Mouse (Mus musculus) gastrocnemius, adult 2 months (tissue): ENCODE measurements at regions not wholly inside any gene's neighbourhood (a gene's known extent, or its start where the extent isn't known, plus 50 kb on each side); places are given as distances from the start of the nearest gene placed in this dataset.

Source experiments
- DNase-seq: peaks from one replicate; pipeline ENCODE4 v3.0.0; 2022
- H3K27ac ChIP-seq: fragments of 200-600 bp; 2 replicates; pipeline ENCODE4 v1.8.1; 2022; ENCODE audit warnings: mild to moderate bottlenecking
- H3K4me3 ChIP-seq: fragments of 200-600 bp; 2 replicates; pipeline ENCODE4 v1.8.1; 2022; ENCODE audit warnings: mild to moderate bottlenecking, moderate library complexity
- CTCF ChIP-seq: fragments of 200-600 bp; IDR thresholded peaks from 2 replicates; pipeline ENCODE4 v1.8.1; 2022; ENCODE audit warnings: antibody characterized with exemption, mild to moderate bottlenecking, moderate library complexity
- intact Hi-C: fragments of 180-260 bp; cut with DNase I; formaldehyde crosslinking; loops from one replicate; pipeline ENCODE4 v1.15.1; 2025

GRCm38 (mm10) chr11:65638211-65638610, 149.9 kb downstream of the Map2k4 start:
- Histone ChIP-seq H3K27ac (no peak overlapping the region), H3K4me3 (no peak overlapping the region)
- no peak for TF ChIP-seq CTCF
- no peak for DNase-seq
- intact Hi-C loops: no loop called here

- no peak for TF ChIP-seq CTCF
- no peak overlapping the region for H3K27ac ChIP-seq
Observed at GRCm38 (mm10) chr11:65637206-65637605, 150.9 kb downstream of the Map2k4 start.

GRCm38 (mm10) chr11:65635307-65635706, 152.8 kb downstream of the Map2k4 start:
- DNase-seq: no peak
- intact Hi-C loops: no loop called here
- no peak overlapping the region for H3K27ac ChIP-seq

More at GRCm38 (mm10) chr11:65637206-65637605, 150.9 kb downstream of the Map2k4 start:
- no peak for DNase-seq
- H3K4me3 ChIP-seq: no peak overlapping the region
- intact Hi-C loops: no loop called here

GRCm38 (mm10) chr11:65631164-65631563, 156.9 kb downstream of the Map2k4 start:
- intact Hi-C loops: no loop called here
- DNase-seq: no peak
- H3K27ac ChIP-seq: no peak overlapping the region
- no peak overlapping the region for H3K4me3 ChIP-seq
- TF ChIP-seq CTCF: peak; percentile 47

More at GRCm38 (mm10) chr11:65635307-65635706, 152.8 kb downstream of the Map2k4 start:
- no peak overlapping the region for H3K4me3 ChIP-seq
- TF ChIP-seq CTCF: no peak

- TF ChIP-seq CTCF: no peak
- no peak for DNase-seq
- no peak overlapping the region for H3K4me3 ChIP-seq
- H3K27ac ChIP-seq: no peak overlapping the region
- intact Hi-C loops: no loop called here
Observed at GRCm38 (mm10) chr11:65630436-65630835, 157.7 kb downstream of the Map2k4 start.

GRCm38 (mm10) chr11:65629320-65629719, 158.8 kb downstream of the Map2k4 start:
- DNase-seq: no peak
- intact Hi-C loops: no loop called here
- Histone ChIP-seq H3K27ac (no peak overlapping the region), H3K4me3 (no peak overlapping the region)
- TF ChIP-seq CTCF: no peak

- Histone ChIP-seq H3K4me3 (no peak overlapping the region), H3K27ac (no peak overlapping the region)
- TF ChIP-seq CTCF: no peak
- intact Hi-C loops: no loop called here
- DNase-seq: no peak
Observed at GRCm38 (mm10) chr11:65618976-65619375, 169.1 kb downstream of the Map2k4 start.

- DNase-seq: no peak
- Histone ChIP-seq H3K27ac (no peak overlapping the region), H3K4me3 (no peak overlapping the region)
- no peak for TF ChIP-seq CTCF
- intact Hi-C loops: no loop called here
Observed at GRCm38 (mm10) chr11:65610536-65610935, 177.6 kb downstream of the Map2k4 start.

GRCm38 (mm10) chr11:65609056-65609455, 179.0 kb downstream of the Map2k4 start:
- no peak overlapping the region for H3K27ac ChIP-seq
- no peak overlapping the region for H3K4me3 ChIP-seq
- intact Hi-C loops: no loop called here
- TF ChIP-seq CTCF: no peak
- no peak for DNase-seq

GRCm38 (mm10) chr11:65597298-65598076, 190.6 kb downstream of the Map2k4 start:
- Histone ChIP-seq H3K4me3 (no peak overlapping the region), H3K27ac (no peak overlapping the region)
- no peak for DNase-seq
- TF ChIP-seq CTCF: no peak
- intact Hi-C loops: no loop called here

- Histone ChIP-seq H3K4me3 (no peak overlapping the region), H3K27ac (no peak overlapping the region)
- intact Hi-C loops: no loop called here
- TF ChIP-seq CTCF: no peak
- DNase-seq: no peak
Observed at GRCm38 (mm10) chr11:65588491-65588890, 199.6 kb downstream of the Map2k4 start.

- H3K27ac ChIP-seq: no peak overlapping the region
- intact Hi-C loops: no loop called here
- DNase-seq: no peak
- H3K4me3 ChIP-seq: no peak overlapping the region
- no peak for TF ChIP-seq CTCF
Observed at GRCm38 (mm10) chr11:65567831-65568230, 220.3 kb downstream of the Map2k4 start.

GRCm38 (mm10) chr11:65558236-65558635, 229.9 kb downstream of the Map2k4 start:
- intact Hi-C loops: no loop called here
- no peak overlapping the region for H3K4me3 ChIP-seq
- DNase-seq: no peak
- no peak for TF ChIP-seq CTCF
- H3K27ac ChIP-seq: no peak overlapping the region

GRCm38 (mm10) chr11:65551073-65551472, 237.0 kb downstream of the Map2k4 start:
- no peak for TF ChIP-seq CTCF
- no peak for DNase-seq
- Histone ChIP-seq H3K4me3 (no peak overlapping the region), H3K27ac (no peak overlapping the region)
- intact Hi-C loops: no loop called here
